Mouse (Mus musculus): ENCODE results near the gene Cideb. TPM values are rescaled to one million over a fixed set of nuclear protein-coding genes. Genes with fewer than 3 reads are reported as not detected.
A peak's percentile ranks its signal among the peaks of the same experiment; 100 is the strongest.
"Not testable (repeated sequence)": the region's sequence is repeated elsewhere in the genome, so short reads cannot be mapped to it uniquely, and the experiment has no call there.

Gene Cideb
- total RNA-seq, 2 experiments from 2014 or later: 0.68 to 0.93 TPM

DNA sequence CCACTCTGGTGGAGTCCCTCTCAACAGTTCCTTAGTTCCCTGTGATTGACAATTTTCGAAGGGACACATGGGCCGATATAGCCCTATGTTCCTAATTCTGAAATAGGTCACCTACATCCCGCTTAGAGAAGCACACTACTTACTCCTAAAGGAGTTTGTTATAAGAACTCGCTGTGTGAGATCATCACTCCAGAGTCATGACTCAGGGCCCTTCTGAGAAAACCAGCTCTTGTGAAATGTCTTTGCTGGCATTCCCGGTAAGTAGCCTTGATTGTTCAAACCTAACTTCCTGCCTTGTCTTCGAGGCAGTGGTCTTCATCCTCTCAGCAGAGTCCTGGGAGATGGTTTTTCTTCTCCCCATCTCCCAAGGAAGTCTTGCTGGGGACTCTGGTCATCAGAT lies 10.3 kb upstream of the Cideb start:
- intact Hi-C loops (cut with DNase I): loop anchor here (5.0 kb wide), 1 partner anchor 149 kb away; no protein-coding TSS in a partner anchor
- no peak for DNase-seq (ENCODE audit: low spot score in 2 of 2)

DNA sequence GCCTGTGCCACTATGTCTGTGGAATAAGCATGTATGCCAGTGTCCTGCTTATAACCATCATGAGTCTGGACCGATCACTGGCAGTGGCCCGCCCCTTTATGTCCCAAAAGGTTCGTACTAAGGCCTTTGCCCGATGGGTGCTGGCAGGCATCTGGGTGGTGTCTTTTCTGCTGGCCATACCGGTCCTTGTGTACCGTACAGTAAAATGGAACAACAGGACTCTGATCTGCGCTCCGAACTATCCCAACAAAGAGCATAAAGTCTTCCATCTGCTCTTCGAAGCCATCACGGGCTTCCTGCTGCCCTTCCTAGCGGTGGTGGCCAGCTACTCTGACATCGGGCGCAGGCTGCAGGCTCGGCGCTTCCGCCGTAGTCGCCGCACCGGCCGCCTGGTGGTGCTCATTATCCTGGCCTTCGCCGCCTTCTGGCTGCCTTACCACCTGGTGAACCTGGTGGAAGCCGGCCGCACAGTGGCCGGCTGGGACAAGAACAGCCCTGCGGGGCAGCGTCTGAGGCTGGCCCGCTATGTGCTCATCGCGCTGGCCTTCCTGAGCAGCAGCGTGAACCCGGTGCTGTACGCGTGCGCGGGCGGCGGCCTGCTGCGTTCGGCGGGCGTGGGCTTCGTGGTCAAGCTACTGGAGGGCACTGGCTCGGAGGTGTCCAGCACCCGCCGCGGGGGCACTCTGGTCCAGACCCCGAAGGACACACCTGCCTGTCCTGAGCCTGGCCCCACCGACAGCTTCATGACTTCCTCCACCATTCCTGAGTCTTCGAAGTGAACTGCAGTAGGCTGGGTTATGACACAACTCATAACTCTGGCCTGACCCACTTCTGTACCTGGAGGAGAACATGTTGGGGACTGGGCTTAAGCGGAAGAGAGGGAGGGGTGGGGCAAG lies 9.5 kb upstream of the Cideb start:
- intact Hi-C loops (cut with DNase I): loop anchor here (5.0 kb wide), 1 partner anchor 150 kb away; no protein-coding TSS in a partner anchor
- peak in 1 of 2 experiments; percentile 33 for DNase-seq (ENCODE audit: low spot score in 2 of 2)

DNA sequence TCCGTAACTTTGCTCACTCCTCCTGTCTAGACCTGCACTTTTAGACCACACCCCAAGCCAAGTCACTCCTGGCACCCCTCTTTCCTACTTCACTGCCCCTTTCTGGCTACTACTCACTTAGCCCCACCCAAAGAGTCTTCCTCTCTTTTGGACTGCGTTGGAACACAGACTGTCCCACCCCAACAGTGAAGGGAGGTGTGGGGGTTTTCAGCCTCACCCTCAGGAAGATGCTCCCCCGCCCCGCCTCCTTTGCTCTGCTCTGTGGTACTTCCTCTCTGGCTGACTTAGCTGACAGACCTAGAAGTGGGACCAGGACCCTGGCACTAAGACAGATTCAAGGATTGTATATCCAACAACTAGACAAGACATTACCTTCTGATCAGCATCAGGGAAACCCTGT lies 7.4 kb upstream of the Cideb start, which contains the start of gene Ltb4r1:
Ltb4r1 (plus strand) TSS at position 267 of the 400 bp plus-strand sequence.
- intact Hi-C loops (cut with DNase I): loop anchor here (5.0 kb wide), 1 partner anchor 152 kb away; no protein-coding TSS in a partner anchor

DNA sequence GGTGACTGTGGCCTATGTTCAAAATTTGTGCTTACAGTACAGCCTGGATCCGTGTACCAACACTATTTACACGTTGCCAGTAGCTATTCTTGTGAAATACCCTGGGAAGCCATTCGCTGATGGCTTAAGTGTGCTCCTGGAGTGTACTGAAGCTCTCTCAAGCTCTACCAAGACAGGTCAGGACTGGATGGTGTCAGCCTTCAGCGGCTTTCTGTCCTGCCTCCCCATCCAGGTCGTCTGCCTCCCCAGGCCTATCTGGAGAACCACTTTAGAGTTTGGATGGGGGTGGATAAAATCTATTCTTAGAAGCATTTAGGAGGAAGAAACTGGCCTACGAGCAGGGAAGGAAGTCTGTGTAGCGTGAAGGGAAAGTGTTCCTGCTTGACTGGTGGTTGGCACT lies 4.9 kb upstream of the Cideb start:
- DNase-seq (ENCODE audit: low spot score in 2 of 2): no peak
- intact Hi-C loops (cut with DNase I): no loop called here

More for the DNA sequence above, 7.4 kb upstream of the Cideb start, which contains the start of gene Ltb4r1:
- DNase-seq (ENCODE audit: low spot score in 2 of 2): no peak

DNA sequence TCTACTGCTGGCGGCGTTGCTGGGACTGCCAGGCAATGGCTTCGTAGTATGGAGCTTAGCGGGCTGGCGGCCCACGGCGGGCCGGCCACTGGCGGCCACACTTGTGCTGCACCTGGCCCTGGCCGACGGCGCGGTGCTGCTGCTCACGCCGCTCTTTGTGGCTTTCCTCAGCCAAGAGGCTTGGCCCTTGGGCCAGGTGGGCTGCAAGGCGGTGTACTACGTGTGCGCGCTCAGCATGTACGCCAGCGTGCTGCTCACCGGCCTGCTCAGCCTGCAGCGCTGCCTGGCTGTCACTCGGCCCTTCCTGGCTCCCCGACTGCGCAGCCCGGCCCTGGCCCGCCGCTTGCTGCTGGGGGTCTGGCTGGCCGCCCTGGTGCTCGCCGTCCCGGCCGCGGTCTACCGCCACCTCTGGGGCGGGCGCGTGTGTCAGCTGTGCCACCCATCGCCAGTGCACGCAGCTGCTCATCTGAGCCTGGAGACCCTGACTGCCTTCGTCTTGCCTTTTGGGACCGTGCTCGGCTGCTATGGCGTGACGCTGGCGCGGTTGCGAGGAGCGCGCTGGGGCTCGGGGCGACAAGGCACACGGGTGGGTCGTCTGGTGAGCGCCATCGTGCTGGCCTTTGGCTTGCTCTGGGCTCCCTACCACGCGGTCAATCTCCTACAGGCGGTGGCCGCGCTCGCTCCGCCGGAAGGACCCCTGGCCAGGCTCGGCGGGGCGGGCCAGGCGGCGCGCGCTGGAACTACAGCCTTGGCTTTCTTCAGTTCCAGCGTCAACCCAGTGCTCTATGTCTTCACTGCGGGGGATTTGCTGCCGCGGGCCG lies 4.0 kb upstream of the Cideb start:
- DNase-seq (ENCODE audit: low spot score in 2 of 2): peak; percentile 42 to 60
- intact Hi-C loops (cut with DNase I): no loop called here

DNA sequence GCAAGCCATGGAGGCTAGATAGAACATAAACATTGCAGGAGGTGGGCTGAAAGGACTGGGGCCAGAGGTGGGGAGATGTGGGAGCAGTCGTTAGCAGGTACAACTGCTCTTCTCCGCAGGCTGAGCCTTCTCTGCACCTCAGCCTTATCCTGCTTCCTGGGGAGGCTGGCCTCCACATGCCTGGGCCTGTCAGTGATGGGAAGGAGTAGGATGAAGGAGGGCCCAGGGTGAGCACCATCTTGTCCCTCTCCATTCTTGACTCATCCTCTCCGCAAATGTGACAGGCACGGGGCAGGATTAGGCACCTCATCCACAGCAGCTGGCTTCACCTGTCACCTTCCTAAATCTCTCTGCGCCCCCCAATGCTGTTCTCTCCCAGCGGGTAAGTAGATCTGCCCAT lies 2.9 kb upstream of the Cideb start, which contains the start of gene Ltb4r2:
Ltb4r2 (plus strand) TSS at position 266 of the 400 bp plus-strand sequence.
- intact Hi-C loops (cut with DNase I): no loop called here
- no peak for DNase-seq (ENCODE audit: low spot score in 2 of 2)

DNA sequence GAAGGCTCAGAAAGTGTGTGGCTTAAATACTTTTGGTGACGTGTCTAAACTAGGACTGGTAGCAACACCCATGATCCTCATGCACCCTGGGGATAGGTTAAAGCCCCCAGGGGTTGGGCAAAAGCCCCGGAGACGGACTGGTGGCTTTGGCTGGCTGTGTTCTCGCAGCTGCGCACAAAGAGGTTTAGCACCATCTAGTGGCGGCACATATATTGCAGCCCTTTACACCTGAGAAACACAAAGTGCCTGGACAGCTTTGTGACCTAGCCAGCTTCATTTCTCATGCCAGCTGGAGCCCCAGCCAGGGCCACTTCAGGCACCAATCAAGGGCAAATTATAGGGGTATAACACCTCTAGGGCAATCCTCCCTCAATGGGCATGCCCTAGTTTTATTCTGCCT lies 1.9 kb upstream of the Cideb start:
- DNase-seq (ENCODE audit: low spot score in 2 of 2): peak; percentile 90 to 91
- intact Hi-C loops (cut with DNase I): not testable (repeated sequence)

DNA sequence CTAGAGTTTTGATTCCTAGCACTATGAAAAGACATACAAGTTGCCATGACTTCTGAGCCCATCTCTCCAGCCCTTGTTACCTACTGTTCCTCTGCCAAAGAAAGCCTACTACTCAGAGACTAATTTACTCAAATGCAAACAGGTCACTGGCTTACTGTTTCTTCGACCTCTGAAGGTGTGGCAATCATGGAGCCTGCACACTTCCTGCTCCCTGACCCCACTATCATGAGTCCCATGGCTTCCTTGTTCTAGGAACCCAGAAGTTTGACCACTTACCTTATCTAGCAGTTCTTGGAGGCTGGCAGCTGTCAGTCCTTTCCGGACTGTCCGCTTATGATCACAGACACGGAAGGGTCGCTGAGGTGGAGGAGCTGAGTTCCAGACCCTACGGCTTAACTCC lies 692 bp downstream of the Cideb start:
- no peak for DNase-seq (ENCODE audit: low spot score in 2 of 2)
- intact Hi-C loops (cut with DNase I): no loop called here

DNA sequence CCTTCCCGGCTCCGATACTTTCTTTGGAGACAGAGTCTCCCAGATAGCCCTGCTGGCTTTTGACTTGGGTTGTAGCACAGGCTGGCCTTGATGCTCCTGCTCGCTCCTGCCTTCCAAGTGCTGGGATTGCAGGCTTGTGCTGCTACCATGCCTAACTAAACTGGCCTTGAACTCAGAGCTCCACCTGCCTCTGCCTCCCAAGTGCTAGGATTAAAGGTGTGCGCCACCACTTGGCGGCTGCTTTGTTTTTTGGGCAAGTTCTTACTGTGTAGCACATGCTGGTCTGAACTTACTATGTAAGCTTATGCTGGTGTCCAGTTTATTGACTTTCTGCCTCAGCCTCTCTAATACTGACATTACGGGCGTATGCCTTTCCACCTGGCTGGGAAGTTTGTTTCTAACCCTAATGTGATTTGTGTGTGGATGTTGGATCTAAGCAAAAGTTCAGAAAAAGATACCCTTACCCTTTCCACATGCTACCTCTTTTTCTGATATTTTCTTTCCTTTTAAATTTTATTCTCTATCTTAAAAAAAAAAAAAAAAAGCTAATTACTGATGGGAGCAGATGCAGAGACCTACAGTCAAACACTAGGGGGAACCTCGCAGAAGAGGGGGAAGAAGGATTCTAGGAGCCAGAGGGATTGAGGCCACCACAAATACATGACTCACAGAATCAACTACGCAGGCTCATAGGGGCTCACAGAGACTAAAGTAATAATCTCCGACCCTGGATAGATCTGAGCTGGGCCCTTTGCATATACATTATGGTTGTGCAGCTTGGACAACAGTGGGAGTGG lies 11.0 kb downstream of the Cideb start:
- no peak for DNase-seq (ENCODE audit: low spot score in 2 of 2)
- intact Hi-C loops (cut with DNase I): no loop called here

DNA sequence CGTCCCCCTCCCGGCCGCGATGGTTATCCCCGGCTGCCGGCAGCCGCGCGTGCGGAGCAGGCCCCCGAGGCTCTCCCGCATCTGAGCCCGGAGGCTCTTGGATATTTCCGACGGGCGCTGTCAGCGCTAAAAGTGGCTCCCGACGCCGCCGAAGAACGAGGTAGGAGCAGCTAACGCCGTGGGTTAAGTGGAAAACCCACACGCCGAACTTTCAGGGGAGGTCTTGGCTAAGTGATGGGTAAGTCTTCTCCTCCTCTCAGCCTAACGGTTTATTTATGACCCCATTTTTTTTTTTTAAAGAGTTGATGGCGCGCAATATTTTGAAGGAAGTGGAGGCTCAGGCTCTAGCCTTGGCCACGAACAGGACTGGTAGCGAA lies 12.4 kb downstream of the Cideb start:
- intact Hi-C loops (cut with DNase I): no loop called here
- DNase-seq (ENCODE audit: low spot score in 2 of 2): no peak

DNA sequence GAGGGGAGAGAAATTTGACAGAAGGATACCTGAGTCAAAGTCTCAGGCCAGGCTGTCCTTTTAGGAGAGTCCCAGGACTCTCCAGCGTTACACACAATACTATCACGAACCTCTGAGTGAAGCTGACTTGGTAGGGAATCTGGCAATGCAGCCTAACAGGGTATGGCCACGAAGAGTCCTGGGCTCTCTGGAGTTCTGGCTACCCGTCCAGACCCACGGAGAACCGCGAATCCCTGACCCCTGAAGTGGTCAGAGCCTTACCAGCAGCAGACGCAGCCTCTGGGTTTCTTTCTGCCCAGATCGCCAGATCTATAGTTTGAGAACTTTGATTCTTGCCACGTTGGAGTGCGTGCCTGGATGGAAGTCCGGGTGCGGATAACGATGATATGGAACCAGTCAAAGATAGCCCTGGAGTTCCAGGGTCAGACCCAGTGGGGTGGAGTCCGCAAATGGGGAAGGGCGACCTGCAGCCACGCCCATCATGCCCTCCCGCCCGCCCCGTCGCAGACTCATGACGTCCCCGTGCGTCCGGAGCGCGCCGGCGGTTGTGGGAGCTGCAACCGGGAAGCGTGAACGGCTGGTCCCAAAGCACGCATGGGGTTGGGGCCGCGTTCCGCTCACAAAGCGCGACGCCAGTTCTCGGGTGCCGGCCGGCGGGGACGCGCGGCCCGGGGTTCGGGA lies 12.9 kb downstream of the Cideb start, which contains the start of the genes Dhrs1 and Nop9:
Dhrs1 (minus strand) TSS at position 511 of the 681 bp plus-strand sequence.
Nop9 (plus strand) TSS at position 514 of the 681 bp plus-strand sequence.
- intact Hi-C loops (cut with DNase I): no loop called here
- DNase-seq (ENCODE audit: low spot score in 2 of 2): peak; percentile 61 to 84

DNA sequence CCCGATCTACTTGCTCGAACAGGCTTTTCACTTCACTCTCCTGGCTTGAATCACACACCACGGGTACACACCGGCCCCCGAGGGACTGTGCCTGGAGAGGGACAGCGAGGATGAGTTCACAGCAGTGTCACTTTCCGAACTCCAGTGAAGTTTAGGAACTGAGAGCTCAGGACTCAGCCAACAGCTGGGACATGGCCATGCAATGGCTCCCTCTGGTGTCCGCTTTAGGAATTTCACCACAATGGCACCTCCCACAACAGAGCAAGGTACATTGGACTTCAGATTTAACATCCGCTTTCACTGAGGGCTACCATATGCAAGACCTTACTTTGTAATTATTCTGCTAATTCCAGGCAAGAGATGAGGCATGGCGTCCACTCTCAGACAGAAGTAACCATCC lies 14.5 kb downstream of the Cideb start:
- intact Hi-C loops (cut with DNase I): loop anchor here (1.0 kb wide), 1 partner anchor 61 kb away; no protein-coding TSS in a partner anchor
- DNase-seq (ENCODE audit: low spot score in 2 of 2): peak; percentile 86 to 93

DNA sequence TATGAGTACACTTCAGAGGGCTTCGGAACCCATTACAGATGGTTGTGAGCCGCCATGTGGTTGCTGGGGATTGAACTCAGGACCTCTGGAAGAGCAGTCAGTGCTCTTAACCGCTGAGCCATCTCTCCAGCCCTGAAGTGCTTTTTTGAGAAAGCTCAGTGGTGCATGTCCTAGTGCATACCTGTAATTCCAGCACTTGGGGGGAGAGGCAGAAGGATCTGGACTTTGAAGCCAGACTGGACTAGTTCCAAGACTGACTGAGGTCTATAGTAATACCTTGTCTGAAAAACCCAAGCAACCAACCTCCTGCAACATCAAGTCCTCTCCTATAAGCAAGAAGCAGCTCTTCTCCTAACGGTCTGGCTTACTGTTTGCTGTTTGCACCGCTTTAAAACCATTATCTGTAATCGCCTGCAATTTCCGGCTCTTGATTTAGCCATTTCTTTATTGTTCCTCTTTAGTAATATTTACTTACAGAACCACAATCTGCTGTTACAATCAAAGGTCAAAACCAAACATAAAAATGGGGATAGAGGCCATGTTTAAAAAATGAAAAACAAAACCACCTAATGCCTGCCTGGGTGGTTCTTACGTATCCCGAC lies 21.1 kb downstream of the Cideb start:
- intact Hi-C loops (cut with DNase I): no loop called here
- DNase-seq (ENCODE audit: low spot score in 2 of 2): no peak

DNA sequence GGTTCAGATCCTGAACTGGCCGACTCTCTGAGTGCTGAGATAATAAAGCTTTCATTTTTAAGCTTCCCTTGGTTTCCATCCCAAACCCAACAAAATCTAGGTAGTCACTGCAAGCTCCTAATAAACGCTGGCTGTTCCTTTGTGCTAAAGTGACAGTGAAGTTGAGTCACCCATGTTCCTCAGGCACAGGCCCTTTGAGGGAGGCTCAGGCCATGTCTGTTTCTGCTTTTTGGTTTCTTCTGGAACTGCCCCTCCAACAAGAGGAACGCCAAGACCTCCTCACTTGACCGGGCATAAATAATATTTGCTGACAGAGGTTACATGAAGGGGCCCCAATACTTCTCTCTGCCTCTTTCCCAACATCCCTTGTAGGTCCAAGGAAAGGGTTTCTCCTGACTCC lies 22.5 kb downstream of the Cideb start:
- intact Hi-C loops (cut with DNase I): no loop called here
- DNase-seq (ENCODE audit: low spot score in 2 of 2): no peak

DNA sequence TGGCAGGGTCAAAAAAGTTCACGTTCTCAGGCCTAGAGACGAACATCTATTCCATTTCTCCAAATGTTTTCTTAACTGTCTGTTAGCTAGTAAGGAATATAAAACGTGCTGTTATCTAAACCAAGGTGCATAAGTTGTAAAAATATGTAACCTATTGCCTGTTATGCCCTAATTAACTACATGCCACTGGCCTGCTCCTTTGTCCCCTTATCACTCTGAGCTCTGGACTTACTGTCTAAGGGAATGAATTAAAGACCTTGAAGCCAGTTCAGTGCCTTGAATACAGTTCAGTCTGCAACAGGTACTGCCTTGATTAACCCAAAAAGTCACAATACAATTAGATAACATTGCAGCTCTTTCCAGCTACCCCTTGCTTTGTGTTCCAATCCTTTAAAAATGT lies 22.9 kb downstream of the Cideb start:
- intact Hi-C loops (cut with DNase I): no loop called here
- no peak for DNase-seq (ENCODE audit: low spot score in 2 of 2)

DNA sequence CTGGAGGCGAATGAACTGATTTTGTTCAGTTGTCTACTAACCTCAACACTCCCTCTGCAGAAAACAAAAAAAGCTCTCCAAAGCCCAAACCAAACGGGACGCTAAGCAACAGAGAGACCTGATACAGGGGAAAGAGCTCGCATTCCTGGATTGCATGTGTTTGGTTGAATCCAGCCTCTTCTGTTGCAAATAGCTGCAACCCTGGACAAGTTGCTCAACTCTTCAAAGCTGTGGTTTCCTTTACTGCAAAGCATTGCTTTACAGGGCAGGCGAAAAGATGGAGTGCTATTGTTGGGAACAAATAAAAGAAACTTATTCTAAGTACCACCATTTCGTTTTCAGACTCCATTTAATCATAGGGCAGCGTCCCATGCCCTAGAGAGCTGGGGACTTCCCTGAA lies 23.4 kb downstream of the Cideb start:
- DNase-seq (ENCODE audit: low spot score in 2 of 2): no peak
- intact Hi-C loops (cut with DNase I): no loop called here

DNA sequence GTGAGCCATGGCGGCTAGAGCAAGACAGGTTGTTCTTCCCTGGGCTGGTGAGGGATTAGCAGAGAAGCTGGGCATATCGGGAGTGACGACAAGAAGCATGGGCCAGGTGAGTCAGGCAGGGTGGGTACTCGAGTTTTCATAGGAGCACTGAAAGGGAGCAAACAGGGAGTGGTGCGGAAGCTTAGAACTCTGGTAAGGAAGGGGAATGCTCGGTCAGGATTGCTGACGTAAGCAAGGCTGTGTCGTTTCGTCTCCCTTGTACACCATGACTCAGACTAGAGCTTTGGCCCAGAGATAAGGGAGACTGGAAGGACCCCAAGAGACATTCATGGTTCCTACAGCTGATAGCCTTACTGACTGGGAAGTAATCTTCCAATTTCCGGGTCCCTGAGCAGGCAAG lies 24.4 kb downstream of the Cideb start:
- no peak for DNase-seq (ENCODE audit: low spot score in 2 of 2)
- intact Hi-C loops (cut with DNase I): no loop called here

DNA sequence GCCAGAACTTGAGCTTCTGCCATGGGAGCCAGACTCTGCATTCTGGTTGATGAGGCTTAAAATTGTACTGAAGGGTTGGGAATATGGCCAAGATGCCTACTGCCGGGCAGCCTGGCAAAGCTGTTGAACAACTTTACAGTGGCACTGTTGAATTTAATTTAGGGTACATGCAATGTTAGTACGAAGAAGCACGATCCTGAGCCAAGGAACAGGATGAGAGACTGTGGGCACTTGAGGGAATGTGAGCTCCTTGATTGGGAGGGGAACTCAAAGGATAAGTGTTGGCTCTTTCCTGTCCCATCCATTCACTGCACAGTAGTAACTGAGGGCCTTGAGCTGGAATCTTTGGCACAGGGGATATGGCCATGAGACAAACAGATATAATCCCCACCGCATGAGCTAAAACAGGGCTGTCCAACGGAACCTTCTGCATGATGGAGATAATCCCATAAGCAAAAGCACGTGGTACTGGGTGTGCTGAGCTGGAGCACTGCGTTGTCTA lies 27.7 kb downstream of the Cideb start:
- intact Hi-C loops (cut with DNase I): no loop called here
- DNase-seq (ENCODE audit: low spot score in 2 of 2): peak; percentile 49 to 69

Data from left cerebral cortex, postnatal 14 days (tissue).